9 mouse cellular contexts compared by ENCODE assay signal in the genomic region with DNA sequence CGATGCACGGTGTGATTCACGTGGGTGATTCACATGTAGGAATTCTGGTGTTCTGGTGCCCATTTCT. TPM values are rescaled to one million over a fixed set of nuclear protein-coding genes. Genes with fewer than 3 reads are reported as not detected.
DNase-seq lines count a peak whose midpoint lies in the region; ATAC-seq and TF ChIP-seq lines count a peak whose summit lies in the region.
"Had no signal": no experiment of that assay in that cellular context is flagged by ENCODE, and none has a peak within 500 bp of the region (broad histone marks: within the 10 kb centered on the region; RNA-seq: fewer than 3 reads in every experiment).

A gene (plus strand): TSS at position 45 of the 67 bp plus-strand sequence.

- TF ChIP-seq POLR2A in testis, adult 2 months (IDR thresholded peaks at IDR 0.05; ENCODE audit: control insufficient read depth, low read depth, low read length): no peak

- ATAC-seq in liver, embryonic 11.5 days (replicated peaks; ENCODE audit: low FRiP score): no peak
- no peak for ATAC-seq in stomach, postnatal 0 days (ENCODE audit: low FRiP score, low TSS enrichment)
- ATAC-seq in activated CD4-positive, CD25-positive, alpha-beta regulatory T cell, adult 4 months: no peak

- TF ChIP-seq CTCF in testis, adult 2 months (IDR thresholded peaks at IDR 0.05; ENCODE audit: control insufficient read depth, insufficient read depth, insufficient replicate concordance, low read depth, low read length): no peak
- no peak for TF ChIP-seq CTCF in stomach, postnatal 0 days (IDR thresholded peaks at IDR 0.05; ENCODE audit: low read depth)

- H3K27me3 ChIP-seq in heart, embryonic 10.5 days (ENCODE audit: insufficient read depth, poor library complexity, severe bottlenecking): peaks cover 11% of the 10 kb centered on the region; the same call in 1 of the 2 replicates
- H3K27me3 ChIP-seq in testis, adult 2 months (ENCODE audit: control insufficient read depth, insufficient read depth, low read length): no peaks in the 10 kb centered on the region
- peaks cover 4% of the 10 kb centered on the region for H3K27me3 ChIP-seq in liver, embryonic 11.5 days (replicated peaks; ENCODE audit: control insufficient read depth, insufficient read depth, low read length)
- no peaks in the 10 kb centered on the region for H3K27me3 ChIP-seq in stomach, postnatal 0 days (ENCODE audit: control insufficient read depth, insufficient read depth, low read length)

- 1% methylated on average over 3 of the region's 3 CpGs for WGBS in heart, embryonic 10.5 days
- 6% methylated on average over 3 of the region's 3 CpGs for WGBS in liver, embryonic 11.5 days
- 2% methylated on average over 3 of the region's 3 CpGs for WGBS in stomach, postnatal 0 days

- TF ChIP-seq EP300 in stomach, postnatal 0 days (optimal IDR thresholded peaks at IDR 0.05): no peak

- no peak for DNase-seq in heart, embryonic 10.5 days (ENCODE audit: low spot score)
- DNase-seq in heart, adult 8-10 months (ENCODE audit: low spot score): no peak
- DNase-seq in testis, postnatal 10 days (ENCODE audit: low spot score): no peak
- no peak for DNase-seq in liver, embryonic 11.5 days (ENCODE audit: low spot score)
- DNase-seq in stomach, postnatal 0 days (ENCODE audit: low spot score): no peak
- DNase-seq in MN1 (ENCODE audit: low spot score): no peak

- H3K36me3 ChIP-seq in heart, embryonic 10.5 days: no peaks in the 10 kb centered on the region
- H3K36me3 ChIP-seq in testis, adult 2 months (ENCODE audit: control insufficient read depth, insufficient read depth, low read length): no peaks in the 10 kb centered on the region
- H3K36me3 ChIP-seq in liver, embryonic 11.5 days (ENCODE audit: control insufficient read depth, insufficient read depth, low read length): no peaks in the 10 kb centered on the region
- H3K36me3 ChIP-seq in stomach, postnatal 0 days (ENCODE audit: control insufficient read depth, insufficient read depth, low read length): no peaks in the 10 kb centered on the region

- peak within 1 kb of the TSS; percentile 86 for H3K4me2 ChIP-seq in liver, embryonic 11.5 days
- peak within 1 kb of the TSS; percentile 65 for H3K4me2 ChIP-seq in stomach, postnatal 0 days (replicated peaks; ENCODE audit: low read depth)

- peaks cover 40% of the 10 kb centered on the region for H3K4me1 ChIP-seq in heart, embryonic 10.5 days
- peaks cover 26% of the 10 kb centered on the region for H3K4me1 ChIP-seq in testis, adult 2 months (ENCODE audit: control insufficient read depth, insufficient read depth, low read length)
- H3K4me1 ChIP-seq in liver, embryonic 11.5 days (replicated peaks; ENCODE audit: control insufficient read depth, insufficient read depth, low read length): peaks cover 19% of the 10 kb centered on the region
- no peaks in the 10 kb centered on the region for H3K4me1 ChIP-seq in stomach, postnatal 0 days (replicated peaks; ENCODE audit: control insufficient read depth, insufficient read depth)

- H3K4me3 ChIP-seq in heart, embryonic 10.5 days: peak within 1 kb of the TSS; percentile 67
- H3K4me3 ChIP-seq in testis, adult 2 months (ENCODE audit: control insufficient read depth, low read depth, low read length): peak within 1 kb of the TSS; percentile 59
- peak within 1 kb of the TSS; percentile 65 for H3K4me3 ChIP-seq in liver, embryonic 11.5 days (ENCODE audit: low read depth, low read length)
- peak within 1 kb of the TSS; percentile 37 for H3K4me3 ChIP-seq in stomach, postnatal 0 days (ENCODE audit: low read depth, low read length)

- H3K27ac ChIP-seq in heart, embryonic 10.5 days: peak within 1 kb of the TSS; percentile 80; the same call in 1 of the 2 replicates
- no peak within 1 kb of the TSS for H3K27ac ChIP-seq in testis, adult 2 months (ENCODE audit: control insufficient read depth, insufficient read depth, low read depth, low read length)
- peak within 1 kb of the TSS; percentile 57; the same call in 1 of the 2 replicates for H3K27ac ChIP-seq in liver, embryonic 11.5 days (ENCODE audit: low read depth, low read length)
- peak within 1 kb of the TSS; percentile 74 for H3K27ac ChIP-seq in stomach, postnatal 0 days (replicated peaks)

- H3K9ac ChIP-seq in liver, embryonic 11.5 days (ENCODE audit: low read depth, low read length): peak within 1 kb of the TSS; percentile 65
- peak within 1 kb of the TSS; percentile 35 for H3K9ac ChIP-seq in stomach, postnatal 0 days (ENCODE audit: low read length)

- no peaks in the 10 kb centered on the region for H3K9me3 ChIP-seq in heart, embryonic 10.5 days
- H3K9me3 ChIP-seq in liver, embryonic 11.5 days (ENCODE audit: control insufficient read depth, low read length): no peaks in the 10 kb centered on the region
- H3K9me3 ChIP-seq in stomach, postnatal 0 days (ENCODE audit: control insufficient read depth, low read length): no peaks in the 10 kb centered on the region

RNA-seq across cellular contexts. Expression of the gene that starts here (rescaled TPM):
- polyA plus RNA-seq in heart, embryonic 10.5 days (2016; fragmentation: Nextera tagmentation; extraction: Ambion mirVana): 0.16 and 0.25 TPM in 2 replicates
- total RNA-seq in heart, adult 8-10 months (2022): not detected
- 6.1 and 7.0 TPM in 2 replicates for polyA plus RNA-seq in testis, adult 2 months (2012; rRNA removed)
- polyA plus RNA-seq in liver, embryonic 11.5 days (2014; fragmentation: Nextera tagmentation; extraction: Ambion mirVana): 0.48 TPM in 1 of 2 replicates, not detected in the other
- polyA plus RNA-seq in stomach, postnatal 0 days (2015; fragmentation: Nextera tagmentation; extraction: Ambion mirVana): 20.2 and 22.5 TPM in 2 replicates
- under 1 TPM in 1 of 2 experiments, not detected in 1; 0.09 TPM for polyA plus RNA-seq in activated CD4-positive, CD25-positive, alpha-beta regulatory T cell, adult 4 months (2017; shearing (Covaris generic))
- total RNA-seq: common myeloid progenitor, adult 5-6 weeks had no signal
